Mouse (Mus musculus) erythroid progenitor cell, adult 5-6 weeks (primary cell): ENCODE data around the gene Cdkl4. TPM values are rescaled to one million over a fixed set of nuclear protein-coding genes. Genes with fewer than 3 reads are reported as not detected.

Experiments
- ATAC-seq: replicated peaks from 2 replicates; pipeline ENCODE4 v1.8.0; 2016; ENCODE audit warnings: moderate number of reproducible peaks, mild to moderate bottlenecking, moderate TSS enrichment, inconsistent platforms; ENCODE audit not compliant: poor library complexity, low FRiP score, severe bottlenecking
- total RNA-seq, 2 experiments: library from RNA; stranded (forward) in 1 of 2; stranded (reverse) in 1 of 2; fragments of 150-400 nt in 1 of 2; fragments of 186-747, 209-891 nt in 1 of 2; gene quantifications; 2 replicates each; pipeline versions ENCODE4 v1.2.3 to v1.2.4; 2015 to 2017; ENCODE audit warnings: low replicate concordance in 2 of 2

Cdkl4 gene
- total RNA-seq, 2 experiments from 2014 or later, result not detected

DNA sequence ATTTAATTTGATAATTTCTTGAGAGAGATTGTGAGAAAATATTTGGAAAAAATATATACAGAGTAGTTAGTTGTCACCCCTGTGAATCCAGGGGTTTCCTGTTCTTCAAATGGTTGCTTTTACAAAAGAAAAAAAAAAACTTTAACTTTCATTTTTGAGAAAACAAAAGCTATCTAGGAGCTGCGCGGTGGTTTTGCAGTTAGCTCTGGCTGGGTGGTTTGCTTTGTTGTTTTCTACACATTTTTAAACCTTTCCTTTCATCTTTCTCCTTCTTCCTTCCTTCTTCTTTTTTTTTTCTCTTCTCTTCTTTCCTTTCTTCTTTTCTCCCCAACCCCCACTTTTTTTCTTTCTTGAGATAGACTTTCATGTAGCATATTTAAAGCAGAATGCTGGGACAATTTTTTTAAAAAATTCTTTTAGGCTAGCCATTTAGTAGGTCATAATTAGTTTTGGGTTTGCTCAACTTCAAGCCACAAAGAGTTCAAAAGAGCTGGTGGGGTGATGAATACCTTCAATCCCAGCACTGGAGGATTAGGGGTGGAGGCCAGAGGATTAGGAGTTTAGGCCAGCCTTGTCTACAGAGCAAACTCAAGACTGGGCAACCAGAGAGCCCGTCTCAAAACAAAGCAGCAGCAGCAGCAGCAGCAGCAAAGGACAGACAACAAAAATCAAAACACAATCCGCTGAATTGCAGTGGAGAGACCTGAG is 55.9 kb downstream of the Cdkl4 start:
- no peak for ATAC-seq

DNA sequence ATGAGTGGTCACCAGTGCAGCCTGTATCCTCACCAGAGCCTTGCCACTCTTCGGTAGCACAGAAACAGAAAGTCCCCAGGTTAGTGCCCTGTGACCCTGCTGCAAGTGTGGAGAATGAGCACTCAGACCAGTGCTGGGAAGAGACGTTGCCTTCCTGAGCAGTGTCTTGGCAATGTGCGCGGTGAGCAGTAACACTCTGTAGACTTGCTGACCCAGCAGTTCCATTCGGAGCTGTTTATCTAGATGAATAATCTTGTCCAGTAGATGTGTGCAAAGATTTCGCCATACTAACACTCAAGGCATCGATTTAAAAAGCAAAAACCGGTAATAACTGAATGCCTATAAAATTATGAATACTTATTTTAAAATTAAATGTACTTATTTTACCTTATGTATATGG is 57.1 kb downstream of the Cdkl4 start:
- ATAC-seq, result no peak

DNA sequence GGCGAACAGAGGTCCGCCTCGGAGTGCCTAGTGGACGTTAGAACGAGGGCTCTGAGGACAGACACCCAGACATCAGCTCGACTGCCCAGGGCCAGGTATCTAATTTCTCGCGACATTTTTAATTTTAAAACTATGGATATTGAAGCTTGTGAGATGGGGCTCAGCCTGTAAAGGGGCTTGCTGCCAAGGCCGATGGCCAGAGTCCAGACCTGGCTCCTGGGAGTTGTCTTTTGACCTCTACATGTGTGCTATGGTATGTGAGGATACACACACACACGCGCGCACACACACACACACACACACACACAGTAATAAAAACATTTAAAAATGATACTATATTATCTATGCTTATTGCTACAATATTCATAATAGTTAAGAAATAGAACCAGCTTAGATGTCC is 58.8 kb downstream of the Cdkl4 start:
- ATAC-seq, result no peak

DNA sequence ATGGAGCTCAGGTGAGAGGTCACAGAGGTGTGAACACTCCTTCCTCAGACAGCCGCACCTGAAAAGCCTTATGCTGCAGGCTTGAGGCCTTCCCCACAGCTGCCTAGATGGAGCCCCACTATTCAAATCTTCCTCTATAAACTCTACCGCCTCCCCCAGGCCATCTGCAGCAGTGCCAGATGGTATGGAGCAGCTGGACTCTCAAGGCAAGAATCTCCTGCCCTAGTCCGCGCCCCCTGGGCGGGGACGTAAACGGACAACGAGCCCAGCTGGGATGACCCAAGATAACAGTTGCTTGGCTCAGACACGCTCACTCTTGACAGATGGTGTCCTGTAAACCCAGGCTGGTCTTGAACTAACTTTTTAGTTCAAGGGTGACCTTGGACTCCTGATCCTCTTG is 60.4 kb downstream of the Cdkl4 start:
- ATAC-seq, result no peak

DNA sequence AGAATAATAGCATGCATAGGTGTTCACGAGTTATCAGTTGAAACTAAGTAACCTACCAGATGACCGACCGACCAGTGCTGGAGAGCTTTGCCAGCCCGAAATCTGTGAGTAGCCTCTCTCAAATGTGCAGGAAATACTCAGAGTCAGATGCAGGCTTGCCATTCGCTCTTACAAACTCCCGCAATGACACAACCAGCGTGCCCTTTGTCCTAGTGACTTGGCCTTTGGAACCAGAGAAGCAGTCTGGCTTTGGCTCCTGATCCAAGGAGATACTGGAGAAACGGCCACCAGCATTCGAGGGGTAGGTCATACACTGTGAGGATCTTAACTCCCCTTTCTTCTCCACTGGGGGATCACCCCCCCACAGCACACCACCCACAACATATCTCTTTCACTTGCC is 61.7 kb downstream of the Cdkl4 start:
- no peak for ATAC-seq

DNA sequence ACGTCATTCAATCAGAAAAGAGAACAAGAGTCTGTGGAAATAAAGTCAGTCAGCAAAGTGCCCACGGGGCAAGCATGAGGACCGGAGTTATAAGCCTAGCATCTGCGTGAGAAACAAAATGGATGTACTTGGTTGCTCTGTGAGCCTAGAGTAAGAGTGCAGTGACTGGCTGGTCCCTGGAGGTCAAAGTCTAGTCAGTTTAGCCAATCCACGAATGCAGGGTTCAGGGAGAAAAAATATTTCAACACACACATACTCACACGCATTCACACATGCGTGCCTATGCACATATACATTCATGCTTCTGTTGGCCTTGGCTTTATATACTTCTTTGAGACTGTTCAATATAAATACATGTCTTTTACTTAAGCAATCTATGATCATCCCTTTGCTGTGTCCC is 62.1 kb downstream of the Cdkl4 start:
- ATAC-seq, result no peak

DNA sequence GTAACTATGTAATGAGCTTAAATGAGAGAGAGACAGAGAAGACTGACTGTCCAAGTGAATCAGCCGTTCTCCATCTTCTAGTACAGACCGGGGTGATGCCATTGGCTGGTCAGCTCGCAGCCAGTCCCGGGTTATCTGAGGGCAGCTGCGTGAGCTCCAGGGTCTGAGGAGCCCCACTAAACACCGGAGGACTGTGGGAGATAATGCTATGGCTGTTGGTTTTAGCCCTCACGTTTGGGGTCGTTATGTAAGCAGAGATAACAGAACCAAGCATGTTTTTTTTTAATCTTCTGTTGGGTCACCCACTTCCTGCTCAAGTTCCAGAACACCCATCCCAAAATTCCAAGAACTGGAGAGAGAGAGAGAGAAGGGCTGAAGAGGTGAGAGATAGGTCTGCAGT is 63.8 kb downstream of the Cdkl4 start:
- no peak for ATAC-seq

DNA sequence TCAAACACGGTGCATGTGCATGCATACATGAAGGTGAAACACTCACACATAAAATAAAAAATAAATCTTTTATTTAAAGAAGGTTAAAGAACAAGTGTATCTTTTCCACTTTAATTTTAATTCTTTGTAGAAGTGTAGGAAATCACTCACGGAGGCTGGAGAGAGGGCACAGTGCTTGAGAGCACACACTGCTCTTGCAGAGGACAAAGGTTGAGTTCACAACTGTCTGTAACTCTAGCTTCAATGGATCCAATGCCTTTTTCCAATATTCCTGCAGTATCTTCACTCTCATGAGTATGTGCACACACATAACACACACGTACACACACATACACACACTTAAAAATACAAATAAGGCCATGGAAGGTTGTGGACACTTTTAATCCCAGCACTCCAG is 67.2 kb downstream of the Cdkl4 start:
- ATAC-seq, result no peak

DNA sequence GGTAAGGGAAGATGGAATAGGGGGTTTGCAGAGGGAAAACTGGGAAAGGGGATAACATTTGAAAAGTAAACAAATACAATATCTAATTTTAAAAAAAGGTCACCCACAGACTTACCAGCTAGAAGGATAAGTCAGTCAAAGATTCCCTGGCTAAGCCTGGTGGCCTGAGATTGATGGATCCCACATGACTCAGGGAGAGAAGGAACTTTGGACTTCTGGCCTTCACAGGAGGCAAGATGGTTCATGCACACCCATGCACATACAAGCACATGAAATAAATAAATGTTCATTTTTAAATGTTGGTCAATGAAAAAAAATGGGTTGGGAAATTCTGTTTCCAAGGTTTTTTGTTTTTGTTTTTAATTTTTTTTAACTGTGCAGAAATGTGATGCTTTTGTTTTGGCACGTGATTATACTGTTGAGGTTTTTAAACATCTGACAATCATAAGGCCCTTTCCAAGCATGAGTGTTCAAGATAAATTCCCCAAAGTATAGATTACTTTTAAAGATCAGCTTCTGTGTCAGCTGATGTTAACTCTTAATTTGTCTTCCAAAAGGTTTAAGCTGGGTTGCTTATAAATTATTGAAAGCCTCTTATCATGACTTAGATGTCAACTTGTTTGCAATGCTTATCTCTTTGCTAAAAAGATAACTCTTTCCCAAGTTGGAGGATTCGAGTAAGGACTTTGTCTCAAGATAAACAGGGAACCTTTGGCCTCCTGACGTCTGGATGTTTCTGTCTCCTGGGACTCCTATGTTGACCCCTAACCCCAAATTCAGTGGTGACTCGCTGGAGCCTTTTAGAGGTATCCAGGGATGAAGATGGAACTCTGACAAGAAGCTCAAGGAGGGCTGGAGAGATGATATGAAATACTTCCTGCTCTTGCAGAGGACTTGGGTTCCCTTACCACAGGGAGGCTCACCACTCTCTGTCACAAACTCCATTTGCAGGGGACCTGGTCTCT is 67.8 kb downstream of the Cdkl4 start:
- ATAC-seq, result no peak

DNA sequence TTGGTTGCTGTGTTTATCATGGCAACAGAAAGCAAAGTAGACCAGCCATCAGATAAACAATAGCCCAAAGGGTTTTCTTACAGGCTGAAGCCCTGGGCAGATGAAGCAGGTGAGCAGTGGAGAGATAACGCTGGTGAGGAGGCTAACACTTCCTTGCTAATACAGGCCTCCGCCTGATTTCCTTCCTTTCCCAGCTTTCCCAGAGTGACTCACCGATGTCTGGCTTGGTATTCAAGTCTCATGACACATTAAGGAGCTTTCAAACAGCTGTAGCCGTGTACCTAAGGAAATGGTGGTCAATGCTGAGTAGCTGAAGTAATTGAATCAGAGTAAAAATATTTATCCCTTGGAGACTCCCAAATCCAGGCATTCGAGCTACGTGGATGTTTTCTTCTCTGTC is 71.8 kb downstream of the Cdkl4 start:
- ATAC-seq, result no peak

DNA sequence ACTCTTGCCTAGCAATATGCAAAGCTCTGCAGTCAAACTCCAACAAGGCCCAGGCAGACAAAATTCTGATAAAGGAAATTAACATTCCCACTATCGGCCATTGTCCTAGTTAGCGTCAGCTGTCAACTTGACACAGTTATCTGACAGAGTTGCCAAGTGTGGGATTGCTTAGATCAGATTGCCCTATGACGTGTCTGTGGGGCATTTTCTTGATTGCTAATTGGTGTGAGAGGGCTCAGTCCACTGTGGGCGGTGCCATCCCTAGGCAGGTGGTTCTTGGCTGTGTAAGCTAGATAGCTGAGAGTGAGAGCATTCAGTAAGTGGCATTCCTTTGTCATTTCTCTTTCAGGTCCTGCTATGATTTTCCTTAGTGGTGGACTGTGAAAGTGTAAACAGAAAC is 72.3 kb downstream of the Cdkl4 start:
- no peak for ATAC-seq

DNA sequence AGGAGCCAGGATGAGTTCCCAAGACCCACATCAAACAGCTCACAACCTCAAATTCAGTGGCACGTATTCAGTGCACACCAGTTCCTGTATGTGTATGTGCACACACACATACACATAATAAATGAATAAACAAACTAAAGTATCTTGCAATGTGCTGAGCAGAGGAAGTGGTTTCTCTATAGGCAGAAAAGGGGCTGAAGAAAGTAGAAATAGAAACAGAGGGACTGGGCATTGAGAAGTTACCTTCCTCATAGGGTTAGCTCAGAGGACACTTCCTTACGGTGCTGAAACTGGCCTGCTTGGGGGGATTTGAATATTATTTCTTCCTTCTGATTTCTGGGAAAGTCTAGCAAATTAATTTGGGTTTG is 75.8 kb downstream of the Cdkl4 start:
- no peak for ATAC-seq

DNA sequence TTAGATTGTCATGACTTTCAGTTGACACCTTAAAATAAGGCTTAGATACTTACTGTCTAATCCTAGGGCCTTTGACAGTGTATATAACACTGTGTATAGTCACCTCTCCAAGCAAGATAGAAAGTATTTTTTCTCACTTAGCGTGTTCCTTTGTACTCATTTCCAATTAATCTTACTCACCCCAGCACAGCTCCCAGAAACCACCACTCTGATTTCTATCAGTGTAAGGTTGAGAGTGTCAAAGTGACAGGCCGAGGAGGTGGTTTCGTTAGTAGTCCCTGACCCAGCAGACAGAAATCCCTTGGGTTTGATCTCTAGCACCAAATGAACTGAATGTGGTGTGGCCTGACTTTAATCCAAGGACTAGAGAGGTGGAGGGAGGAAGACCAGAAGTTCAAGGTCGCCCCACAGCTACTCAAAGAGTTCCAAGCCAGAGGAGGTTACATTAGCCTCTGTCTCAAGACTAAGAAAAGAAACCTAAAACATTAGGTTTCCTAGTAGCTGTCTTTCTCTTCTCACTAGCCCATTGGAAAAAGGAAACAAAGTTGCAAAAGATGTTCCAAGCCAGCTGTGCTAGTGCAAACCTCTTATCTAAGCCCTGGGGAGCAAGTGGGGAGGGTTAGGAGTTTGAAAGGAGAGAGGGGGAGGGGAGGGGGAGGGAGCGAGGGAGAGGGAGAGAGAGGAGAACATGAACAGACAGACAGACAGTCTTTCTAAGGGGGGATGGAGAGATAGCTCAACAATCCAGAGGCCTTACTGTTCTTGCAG is 76.4 kb downstream of the Cdkl4 start:
- no peak for ATAC-seq

DNA sequence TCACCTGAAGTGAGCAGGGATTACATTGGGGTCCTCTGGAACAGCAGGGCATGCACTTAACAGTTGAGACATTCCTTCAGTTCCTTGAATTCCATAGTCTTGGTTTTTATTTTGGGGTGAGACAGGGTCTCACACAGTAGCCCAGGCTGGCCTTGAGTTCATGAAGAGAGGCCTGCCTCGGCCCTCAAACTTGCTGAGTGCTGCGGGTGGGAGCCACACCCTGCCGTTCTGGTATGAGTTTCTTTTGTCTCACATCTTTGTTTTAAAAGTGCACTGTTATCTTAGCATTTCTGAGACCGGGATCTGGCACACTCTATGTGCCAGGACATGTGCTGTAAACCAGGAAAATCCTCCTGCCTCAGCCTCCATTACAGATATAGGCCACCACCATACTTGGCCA is 77.6 kb downstream of the Cdkl4 start:
- ATAC-seq, result no peak

DNA sequence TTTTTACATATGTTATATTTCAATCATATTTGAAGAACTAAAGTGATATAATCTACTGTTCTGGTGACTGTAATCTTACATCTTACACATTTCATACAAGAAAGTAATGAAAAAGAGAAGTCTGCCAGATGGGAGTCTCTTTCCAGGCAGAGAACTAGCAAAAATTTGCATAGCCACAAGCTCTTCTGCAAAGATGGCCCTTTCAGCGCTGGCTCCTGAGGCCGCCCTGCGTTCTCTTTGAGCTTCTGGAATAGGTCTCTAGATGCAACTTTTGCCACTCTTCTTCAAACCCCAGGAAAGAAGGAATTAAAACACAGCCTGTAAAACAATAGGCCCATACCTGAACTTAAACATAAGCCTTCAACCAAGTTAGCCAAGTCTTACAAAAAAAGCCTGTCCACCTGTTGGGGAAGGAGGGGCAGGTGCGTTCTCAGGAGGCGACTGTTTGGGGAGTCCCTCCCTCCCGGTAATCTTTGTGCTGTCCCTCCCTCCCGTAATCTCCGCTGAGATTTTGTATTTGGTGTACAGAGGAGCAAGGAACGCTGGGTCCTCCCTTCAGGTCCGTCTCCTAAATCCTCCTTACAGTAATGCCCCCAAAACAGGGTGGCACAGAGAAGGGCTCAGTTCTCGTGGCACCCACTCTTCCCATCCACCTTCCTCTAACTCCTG is 78.9 kb downstream of the Cdkl4 start:
- no peak for ATAC-seq

DNA sequence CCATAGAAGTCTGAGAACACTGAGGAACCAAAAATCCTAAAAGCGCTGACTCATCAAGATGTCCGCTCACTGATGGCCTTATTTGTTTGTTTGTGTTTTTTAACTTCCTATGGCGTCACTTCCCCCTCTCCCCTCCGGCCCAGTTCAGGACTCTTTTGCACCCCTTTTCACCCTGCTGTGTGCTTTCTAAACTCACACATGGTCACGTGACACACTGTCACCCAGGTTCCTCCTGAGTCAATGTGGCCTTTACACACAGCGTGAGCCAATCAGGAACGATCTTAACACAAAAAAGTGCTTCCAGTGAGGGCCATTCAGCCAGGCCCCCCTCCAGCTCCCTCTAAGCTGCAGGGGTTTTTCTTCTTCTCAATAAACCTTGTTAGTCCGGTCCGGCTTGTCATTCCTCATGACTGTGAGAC is 80.4 kb downstream of the Cdkl4 start:
- no peak for ATAC-seq

DNA sequence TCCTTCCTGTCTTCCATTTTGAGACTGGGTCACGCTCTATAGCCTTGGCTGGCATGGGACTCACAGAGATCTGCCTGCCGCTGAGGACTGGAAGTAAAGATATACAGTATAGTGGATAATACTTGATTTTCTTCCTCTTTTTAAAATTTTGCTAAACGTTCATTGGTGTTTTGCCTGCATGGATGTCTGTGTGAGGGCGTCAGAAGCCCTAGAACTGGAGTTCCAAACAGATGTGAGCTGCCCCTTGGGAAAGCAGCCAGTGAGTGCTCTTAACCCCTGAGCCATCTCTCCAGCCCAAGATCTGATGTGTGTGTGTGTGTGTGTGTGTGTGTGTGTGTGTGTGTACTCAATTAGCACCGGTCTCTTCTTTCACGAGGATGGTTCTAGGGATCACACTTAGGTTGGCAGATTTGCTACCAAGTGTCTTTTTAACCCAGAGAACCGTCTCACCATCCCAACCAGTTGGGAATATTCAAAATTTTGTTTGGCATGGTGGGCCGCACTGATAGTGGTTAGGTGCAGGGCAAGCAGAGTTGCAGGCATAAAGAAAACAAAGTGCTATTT is 80.9 kb downstream of the Cdkl4 start:
- no peak for ATAC-seq

DNA sequence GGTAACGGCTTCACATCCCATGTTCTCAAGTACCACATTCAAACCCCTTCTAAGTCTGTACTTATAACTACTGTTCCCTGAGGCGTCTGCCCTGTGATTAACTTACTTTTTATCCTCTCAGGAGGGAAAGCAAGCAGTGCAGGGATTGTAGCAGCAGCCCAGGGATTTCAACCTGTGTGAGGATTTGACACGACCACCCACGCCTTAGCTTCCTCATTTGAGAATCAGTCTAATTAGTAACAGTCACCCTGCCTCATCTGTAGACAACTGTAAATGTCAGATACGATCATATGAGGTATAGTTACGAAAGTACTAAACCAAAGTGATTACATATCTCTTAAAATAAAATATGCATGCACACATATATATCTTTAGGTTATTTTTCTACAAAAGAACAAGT is 81.4 kb downstream of the Cdkl4 start:
- ATAC-seq, result no peak

DNA sequence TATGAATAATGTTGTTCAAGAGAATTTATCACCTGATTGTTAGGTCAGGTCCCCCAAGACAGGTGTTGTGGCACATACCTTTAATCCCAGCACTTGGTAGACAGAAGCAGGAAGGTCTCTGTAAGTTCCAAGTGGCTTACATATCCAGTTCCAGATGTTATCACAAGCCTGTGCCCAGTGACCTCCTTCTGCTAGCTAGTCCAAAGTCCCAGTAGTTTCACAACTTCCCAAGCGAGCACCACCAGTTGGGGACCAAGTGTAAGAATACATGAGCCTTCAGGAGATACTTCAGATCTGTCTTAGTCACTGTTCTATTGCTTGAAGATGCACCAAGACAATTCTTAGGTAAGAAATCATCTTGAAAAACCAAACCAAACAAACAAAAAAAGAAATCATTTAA is 83.7 kb downstream of the Cdkl4 start:
- ATAC-seq, result no peak

DNA sequence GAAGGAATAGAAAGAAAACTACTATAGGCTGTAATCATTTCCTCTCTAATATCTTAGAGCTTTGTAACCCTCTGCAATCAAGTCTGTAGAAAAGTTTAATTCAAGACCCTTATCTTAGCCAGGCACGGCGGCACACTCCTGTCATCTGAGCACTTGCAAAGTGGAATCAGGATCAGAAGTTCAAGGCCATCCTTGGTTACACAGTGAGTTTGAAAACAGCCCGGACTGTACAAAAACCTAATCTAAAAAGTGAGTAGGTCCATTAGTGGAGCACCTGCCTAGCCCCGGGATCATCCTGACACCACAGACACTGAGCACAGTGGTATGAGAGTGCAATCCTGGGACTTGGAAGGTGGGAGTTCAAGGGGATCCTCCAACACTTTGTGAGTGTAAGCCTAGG is 84.8 kb downstream of the Cdkl4 start:
- no peak for ATAC-seq
